Mouse (Mus musculus) myocyte (in vitro differentiated cells): ENCODE results near the gene Smim26. TPM values are rescaled to one million over a fixed set of nuclear protein-coding genes. Genes with fewer than 3 reads are reported as not detected.
A peak's percentile ranks its signal among the peaks of the same experiment; 100 is the strongest.
"Not testable (repeated sequence)": the region's sequence is repeated elsewhere in the genome, so short reads cannot be mapped to it uniquely, and the experiment has no call there.

Experiments used
- H3K27me3 ChIP-seq: one replicate; pipeline ENCODE4 v1.6.1; 2011; ENCODE audit not compliant: control insufficient read depth, insufficient read depth, insufficient read length
- H3K36me3 ChIP-seq: one replicate; pipeline ENCODE4 v1.6.1; 2011; ENCODE audit not compliant: control insufficient read depth, insufficient read depth
- H3K4me2 ChIP-seq: one replicate; pipeline ENCODE4 v1.6.1; 2011; ENCODE audit warnings: low read depth, control low read depth
- H3K4me3 ChIP-seq: one replicate; pipeline ENCODE4 v1.5.1; 2011; ENCODE audit warnings: mild to moderate bottlenecking, control low read depth, moderate library complexity
- H3K79me2 ChIP-seq: one replicate; pipeline ENCODE4 v1.6.1; 2011; ENCODE audit not compliant: control insufficient read depth, insufficient read depth
- H3ac ChIP-seq: one replicate; pipeline ENCODE4 v1.6.1; 2011; ENCODE audit not compliant: control insufficient read depth, insufficient read length
- CEBPB ChIP-seq: IDR thresholded peaks from 2 replicates; pipeline ENCODE4 v1.6.1; 2011; ENCODE audit warnings: mild to moderate bottlenecking, moderate library complexity; ENCODE audit not compliant: poor library complexity, insufficient read depth, severe bottlenecking
- E2F4 ChIP-seq: IDR thresholded peaks from one replicate; pipeline ENCODE4 v1.6.1; 2011; ENCODE audit warnings: mild to moderate bottlenecking, control low read depth, moderate library complexity; ENCODE audit not compliant: insufficient read depth
- MAX ChIP-seq: IDR thresholded peaks from one replicate; pipeline ENCODE4 v1.6.1; 2011; ENCODE audit warnings: low read depth, mild to moderate bottlenecking, control low read depth
- MYOD1 ChIP-seq, 3 experiments: IDR thresholded peaks; one replicate each; pipeline ENCODE4 v1.6.1; 2011; ENCODE audit warnings: control low read depth in 2 of 3, low read depth in 2 of 3, mild to moderate bottlenecking in 2 of 3, moderate library complexity in 1 of 3; ENCODE audit not compliant: insufficient read length in 2 of 3, control insufficient read depth in 1 of 3
- MYOG ChIP-seq, 3 experiments: IDR thresholded peaks; one replicate each; pipeline ENCODE4 v1.6.1; 2011; ENCODE audit warnings: control low read depth in 2 of 3, low read depth in 2 of 3, mild to moderate bottlenecking in 2 of 3; ENCODE audit not compliant: insufficient read length in 2 of 3, control insufficient read depth in 1 of 3, insufficient read depth in 1 of 3
- POLR2A ChIP-seq: IDR thresholded peaks from one replicate; pipeline ENCODE4 v1.6.1; 2011; ENCODE audit warnings: low read depth, mild to moderate bottlenecking, control low read depth, moderate library complexity; ENCODE audit not compliant: insufficient read length
- POLR2AphosphoS2 ChIP-seq: IDR thresholded peaks from one replicate; pipeline ENCODE4 v1.6.1; 2011; ENCODE audit warnings: low read depth, control low read depth; ENCODE audit not compliant: insufficient read length
- REST ChIP-seq: IDR thresholded peaks from one replicate; pipeline ENCODE4 v1.6.1; 2011; ENCODE audit warnings: mild to moderate bottlenecking, control low read depth, moderate library complexity; ENCODE audit not compliant: insufficient read depth, insufficient read length
- SRF ChIP-seq: IDR thresholded peaks from one replicate; pipeline ENCODE4 v1.6.1; 2011; ENCODE audit warnings: low read depth; ENCODE audit not compliant: control insufficient read depth, insufficient read length
- TCF12 ChIP-seq: IDR thresholded peaks from one replicate; pipeline ENCODE4 v1.6.1; 2011; ENCODE audit warnings: mild to moderate bottlenecking, control low read depth; ENCODE audit not compliant: poor library complexity, insufficient read depth, severe bottlenecking
- TCF3 ChIP-seq: IDR thresholded peaks from one replicate; pipeline ENCODE4 v1.6.1; 2011; ENCODE audit warnings: low read depth, control low read depth; ENCODE audit not compliant: insufficient read length
- USF1 ChIP-seq: IDR thresholded peaks from one replicate; pipeline ENCODE4 v1.6.1; 2011; ENCODE audit warnings: low read depth, mild to moderate bottlenecking, control low read depth, moderate library complexity
- polyA plus RNA-seq: library from polyadenylated mRNA; unstranded; fragments of >200 nt; fragmentation: generic; extraction: Trizol; gene quantifications from one replicate; pipeline ENCODE4 v1.2.1, GENCODE M21; 2012; ENCODE audit warnings: missing spikeins

Gene Smim26
- polyA plus RNA-seq, 1 experiment, result 62.3 TPM

DNA sequence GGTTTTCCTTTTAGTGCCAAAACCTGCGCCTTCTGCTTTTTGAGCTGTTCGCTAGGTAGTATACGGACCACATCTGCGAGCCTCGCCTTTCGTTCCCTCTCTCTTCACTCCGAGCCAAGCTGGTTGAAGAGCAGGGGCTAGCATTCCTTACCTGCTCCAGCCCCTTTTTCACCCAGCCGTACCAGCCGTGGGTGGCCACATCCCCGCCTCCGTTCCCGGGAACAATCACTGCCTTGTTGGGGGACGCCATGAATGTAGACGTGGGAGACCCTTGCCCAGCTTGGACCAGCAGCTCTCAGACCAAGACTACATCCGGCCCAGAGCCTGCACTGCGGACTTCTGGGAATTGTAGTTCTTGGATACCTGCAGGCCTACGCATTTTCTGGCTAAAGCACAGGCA lies 43.3 kb upstream of the Smim26 start, which contains the start of gene Rbbp9:
Gene Rbbp9, minus strand, starts transcription at position 341 of the 400 bp plus-strand sequence.
- TF ChIP-seq MAX, result no peak
- TF ChIP-seq SRF, result no peak
- no peak for TF ChIP-seq TCF12
- TF ChIP-seq CEBPB, result no peak
- peak; percentile 71 for TF ChIP-seq POLR2A
- no peak for TF ChIP-seq TCF3
- no peak for TF ChIP-seq REST
- TF ChIP-seq MYOD1 (IDR thresholded peaks at IDR 0.05; ENCODE audit: control insufficient read depth in 1 of 3, insufficient read length in 2 of 3, low read depth in 2 of 3), result no peak
- peak; percentile 65 for TF ChIP-seq POLR2AphosphoS2
- TF ChIP-seq E2F4, result no peak
- no peak for TF ChIP-seq MYOG (IDR thresholded peaks at IDR 0.05; ENCODE audit: control insufficient read depth in 1 of 3, insufficient read depth in 1 of 3, insufficient read length in 2 of 3, low read depth in 2 of 3)
- no peak for TF ChIP-seq USF1

DNA sequence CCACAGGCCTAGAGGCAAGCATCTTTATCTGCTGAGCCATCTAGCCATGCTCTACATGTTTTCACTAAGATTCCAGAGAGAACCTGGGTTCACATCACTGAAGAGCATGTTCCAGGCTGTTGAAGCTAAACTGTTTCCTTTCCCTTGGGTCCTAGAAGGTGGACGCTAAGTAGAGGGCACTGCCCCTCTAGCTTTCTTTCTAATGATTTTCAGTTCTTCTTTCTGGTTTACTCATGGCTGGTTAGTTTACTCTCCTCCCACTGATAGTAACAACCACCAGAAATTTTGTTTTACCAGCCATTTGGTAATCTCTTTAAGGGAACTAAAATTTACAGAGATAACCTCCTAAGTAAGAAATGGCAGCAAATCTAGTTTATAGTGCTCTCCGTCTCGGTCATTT lies 39.9 kb upstream of the Smim26 start:
- Histone ChIP-seq H3K4me3 (no peak overlapping the region), H3ac (no peak overlapping the region), H3K36me3 (no peaks in the 10 kb centered on the region), H3K27me3 (no peaks in the 10 kb centered on the region), H3K79me2 (peaks cover 24% of the 10 kb centered on the region), H3K4me2 (no peak overlapping the region)
- TF ChIP-seq MYOG (IDR thresholded peaks at IDR 0.05; ENCODE audit: control insufficient read depth in 1 of 3, insufficient read depth in 1 of 3, insufficient read length in 2 of 3, low read depth in 2 of 3) (no peak), E2F4 (no peak), POLR2AphosphoS2 (no peak), USF1 (no peak), MAX (no peak), MYOD1 (IDR thresholded peaks at IDR 0.05; ENCODE audit: control insufficient read depth in 1 of 3, insufficient read length in 2 of 3, low read depth in 2 of 3) (no peak), REST (no peak), TCF3 (no peak)

More for the DNA sequence above, 43.3 kb upstream of the Smim26 start, which contains the start of gene Rbbp9:
- Histone ChIP-seq H3K27me3 (no peaks in the 10 kb centered on the region), H3ac (peak within 1 kb of the TSS; percentile 85), H3K4me2 (peak within 1 kb of the TSS; percentile 81), H3K36me3 (peaks cover 5% of the 10 kb centered on the region), H3K4me3 (peak within 1 kb of the TSS; percentile 55), H3K79me2 (no peaks in the 10 kb centered on the region)

DNA sequence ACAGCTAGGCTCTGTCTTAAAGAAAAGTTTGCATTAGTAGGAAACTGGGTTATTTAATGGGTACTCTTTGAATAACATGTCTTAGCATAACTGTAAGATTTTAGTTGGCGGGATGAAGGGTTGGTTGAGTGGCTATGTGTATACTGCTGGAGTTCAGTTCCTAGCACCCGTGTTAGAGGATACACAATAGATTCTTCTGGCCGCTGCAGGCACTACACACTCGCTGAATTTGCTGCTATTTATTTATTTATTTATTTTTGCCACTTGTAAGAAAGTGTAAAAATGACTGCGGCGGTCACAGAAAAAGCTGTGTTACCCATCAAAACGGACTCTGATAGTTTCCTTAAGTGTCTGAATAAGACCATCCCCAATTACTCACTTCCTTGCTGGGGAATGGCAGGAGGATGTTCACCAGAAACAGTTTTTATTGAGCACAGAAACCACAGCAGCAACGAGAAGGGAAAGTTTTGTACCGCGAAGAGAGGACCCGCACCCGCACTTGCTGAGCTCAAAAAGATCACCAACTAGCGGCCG lies 38.5 kb upstream of the Smim26 start:
- H3ac ChIP-seq, result peak overlapping the region; percentile 19
- TF ChIP-seq TCF12 (no peak), MYOG (IDR thresholded peaks at IDR 0.05; ENCODE audit: control insufficient read depth in 1 of 3, insufficient read depth in 1 of 3, insufficient read length in 2 of 3, low read depth in 2 of 3) (no peak), REST (no peak), MAX (no peak)
- peak overlapping the region; percentile 95 for H3K4me2 ChIP-seq
- H3K27me3 ChIP-seq, result no peaks in the 10 kb centered on the region
- H3K4me3 ChIP-seq, result peak overlapping the region; percentile 62
- H3K36me3 ChIP-seq, result peaks cover 5% of the 10 kb centered on the region
- H3K79me2 ChIP-seq, result peaks cover 24% of the 10 kb centered on the region

DNA sequence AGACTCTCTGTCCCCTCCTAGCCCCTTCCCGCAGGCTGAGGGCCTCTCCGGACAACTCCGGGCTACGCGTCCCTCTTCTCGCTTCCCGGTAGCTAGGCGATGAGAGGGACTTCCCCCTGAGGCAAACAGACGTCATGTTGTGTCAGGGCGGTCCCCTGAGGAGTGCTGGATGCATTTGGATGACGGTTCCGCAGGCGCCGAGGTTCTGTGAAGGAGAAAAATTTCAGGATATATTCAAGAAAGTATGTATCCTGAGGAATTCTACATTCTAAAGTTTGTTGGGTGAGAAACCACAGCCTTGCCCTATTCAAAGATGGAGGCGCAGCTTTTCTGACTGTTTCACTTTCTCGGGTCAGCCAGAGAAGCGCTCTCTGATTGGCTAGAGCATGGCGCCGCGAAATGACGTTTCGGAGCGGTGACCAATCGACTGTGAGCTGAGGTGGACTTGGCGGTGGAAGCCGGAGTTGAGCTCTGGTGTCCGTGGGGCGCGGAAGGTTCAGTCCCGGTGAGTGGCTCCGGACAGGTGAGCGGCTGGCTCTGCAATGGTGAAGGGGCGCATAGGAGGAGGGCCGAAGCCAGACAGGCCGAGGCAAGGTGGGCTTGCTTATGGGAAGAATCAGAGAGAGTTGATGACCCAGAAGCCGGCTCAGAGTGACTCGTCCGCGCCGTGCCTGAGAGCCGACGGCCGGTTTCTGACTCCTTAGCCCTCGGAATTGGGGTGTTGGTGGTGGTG lies 37.9 kb upstream of the Smim26 start, which contains the start of gene Sec23b:
Gene Sec23b, plus strand, starts transcription at position 410 of the 733 bp plus-strand sequence.
- Histone ChIP-seq H3K4me3 (peak within 1 kb of the TSS; percentile 62), H3K27me3 (no peaks in the 10 kb centered on the region), H3ac (peak within 1 kb of the TSS; percentile 19), H3K4me2 (peak within 1 kb of the TSS; percentile 95), H3K79me2 (peaks cover 24% of the 10 kb centered on the region), H3K36me3 (peaks cover 10% of the 10 kb centered on the region)
- TF ChIP-seq POLR2AphosphoS2 (peak; percentile 92), MYOG (IDR thresholded peaks at IDR 0.05; ENCODE audit: control insufficient read depth in 1 of 3, insufficient read depth in 1 of 3, insufficient read length in 2 of 3, low read depth in 2 of 3) (peak in 2 of 3 experiments; percentile 7 to 38), TCF12 (no peak), POLR2A (peak; percentile 87)

DNA sequence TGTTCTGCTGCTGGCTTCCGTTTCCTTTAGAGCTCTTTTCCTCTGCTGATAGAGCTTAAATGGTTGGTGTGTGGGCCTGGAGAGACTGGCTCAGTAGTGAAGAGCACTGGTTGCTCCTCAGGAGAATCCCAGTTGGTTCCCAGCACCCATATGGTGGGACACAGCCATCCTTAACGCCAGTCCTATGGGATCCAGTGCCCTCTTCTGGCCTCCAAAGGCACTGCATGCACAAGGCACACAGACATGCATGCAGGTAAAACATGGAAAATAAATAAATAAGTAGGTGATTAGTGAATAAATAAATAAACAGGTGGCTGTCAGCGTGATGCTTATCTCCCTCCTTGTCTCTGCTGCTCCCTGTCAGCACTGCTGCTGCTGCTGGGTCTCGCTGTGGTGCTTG lies 5.1 kb upstream of the Smim26 start:
- TF ChIP-seq TCF12 (no peak), POLR2A (no peak), MYOD1 (IDR thresholded peaks at IDR 0.05; ENCODE audit: control insufficient read depth in 1 of 3, insufficient read length in 2 of 3, low read depth in 2 of 3) (no peak), SRF (no peak), MAX (no peak)
- Histone ChIP-seq H3K79me2 (no peaks in the 10 kb centered on the region), H3K27me3 (no peaks in the 10 kb centered on the region), H3K4me3 (no peak overlapping the region), H3ac (no peak overlapping the region), H3K4me2 (no peak overlapping the region), H3K36me3 (peaks cover 17% of the 10 kb centered on the region)

DNA sequence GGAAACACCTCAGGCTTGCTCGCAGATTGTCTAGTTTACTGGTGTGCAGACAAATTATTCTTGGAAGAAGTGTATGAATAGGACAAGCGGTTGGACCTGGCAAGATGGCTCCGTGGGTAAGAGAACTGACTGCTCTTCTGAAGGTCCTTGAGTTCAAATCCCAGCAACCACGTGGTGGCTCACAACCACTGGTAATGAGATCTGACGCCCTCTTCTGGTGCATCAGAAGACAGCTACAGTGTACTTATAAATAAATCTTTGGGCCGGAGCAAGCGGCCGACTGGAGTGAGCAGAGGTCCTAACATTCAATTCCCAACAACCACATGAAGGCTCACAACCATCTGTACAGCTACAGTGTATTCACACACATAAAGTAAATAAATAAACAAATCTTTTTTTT lies 818 bp upstream of the Smim26 start:
- H3K36me3 ChIP-seq, H3K79me2 ChIP-seq, H3K27me3 ChIP-seq, H3ac ChIP-seq, H3K4me3 ChIP-seq, H3K4me2 ChIP-seq: not testable (repeated sequence)
